Mouse (Mus musculus) stomach, embryonic 14.5 days (tissue): ENCODE data around the gene Krtap13. TPM values are rescaled to one million over a fixed set of nuclear protein-coding genes. Genes with fewer than 3 reads are reported as not detected.

Experiments
- ATAC-seq: fragments of 200-750 bp; cut with Nextera tagmentation; 2 replicates; pipeline ENCODE4 v1.8.0; 2017; ENCODE audit warnings: low read depth, moderate TSS enrichment; ENCODE audit not compliant: insufficient number of reproducible peaks, insufficient read depth, low FRiP score
- H3K27ac ChIP-seq: fragments of 300-500 bp; sonication (generic); 2 replicates; pipeline ENCODE4 v1.5.1; 2014; ENCODE audit warnings: mild to moderate bottlenecking, low read length, moderate library complexity, mixed read lengths
- H3K27me3 ChIP-seq: fragments of 300-500 bp; sonication (generic); 2 replicates; pipeline ENCODE4 v1.6.1; 2014; ENCODE audit warnings: low read length, control low read depth, mixed read lengths; ENCODE audit not compliant: control insufficient read depth, insufficient read depth
- H3K36me3 ChIP-seq: fragments of 300-500 bp; sonication (generic); 2 replicates; pipeline ENCODE4 v1.6.1; 2014; ENCODE audit warnings: mild to moderate bottlenecking, control low read depth, low read length, moderate library complexity, mixed read lengths; ENCODE audit not compliant: control insufficient read depth, insufficient read depth
- H3K4me1 ChIP-seq: fragments of 300-500 bp; sonication (generic); 2 replicates; pipeline ENCODE4 v1.6.1; 2014; ENCODE audit warnings: low read length, control low read depth, mixed read lengths; ENCODE audit not compliant: control insufficient read depth, insufficient read depth
- H3K4me2 ChIP-seq: fragments of 300-500 bp; sonication (generic); replicated peaks from 2 replicates; pipeline ENCODE4 v1.6.1; 2014; ENCODE audit warnings: low read depth, low read length, control low read depth
- H3K4me3 ChIP-seq: fragments of 300-500 bp; sonication (generic); 2 replicates; pipeline ENCODE4 v1.5.1; 2014; ENCODE audit warnings: low read depth, low read length, control low read depth
- H3K9ac ChIP-seq: fragments of 300-500 bp; sonication (generic); replicated peaks from 2 replicates; pipeline ENCODE4 v1.6.1; 2014; ENCODE audit warnings: low read depth, mild to moderate bottlenecking, control low read depth, low read length, moderate library complexity, mixed read lengths
- H3K9me3 ChIP-seq: fragments of 300-500 bp; sonication (generic); 2 replicates; pipeline ENCODE4 v1.6.1; 2016; ENCODE audit warnings: low read depth, low read length, control low read depth; ENCODE audit not compliant: control insufficient read depth
- WGBS: fragments of 180-500 bp; shearing (Covaris S2); extraction: QIAGEN DNeasy Blood & Tissue Kit; methylation state at CpG from one replicate; pipeline ENCODE4 v1.1.7; 2014; 5-methylcytosine and 5-hydroxymethylcytosine counted together
- polyA plus RNA-seq: library from polyadenylated mRNA; unstranded; fragments of >200 nt; fragmentation: Nextera tagmentation; extraction: Ambion mirVana; gene quantifications from 2 replicates; pipeline ENCODE4 v1.2.1, GENCODE M21; 2014

Krtap13 gene
- polyA plus RNA-seq, 1 experiment from 2014 or later, result not detected

GRCm38 (mm10) chr16:88728812-88729275 is 22.6 kb downstream of the Krtap13 start, which contains the start of gene Krtap13-1:
TSS of gene Krtap13-1 (plus strand) at chr16:88728862.
- Histone ChIP-seq H3K4me3 (no peak within 1 kb of the TSS), H3K4me2 (no peak within 1 kb of the TSS), H3K36me3 (no peaks in the 10 kb centered on the region), H3K9me3 (no peaks in the 10 kb centered on the region), H3K9ac (no peak within 1 kb of the TSS), H3K27me3 (no peaks in the 10 kb centered on the region), H3K4me1 (no peaks in the 10 kb centered on the region), H3K27ac (no peak within 1 kb of the TSS)
- ATAC-seq, result no peak
- 79% methylated on average over 4 of the region's 4 CpGs for whole genome bisulfite sequencing

GRCm38 (mm10) chr16:88720031-88720430 is 31.4 kb downstream of the Krtap13 start:
- Histone ChIP-seq H3K4me3 (no peak overlapping the region), H3K9me3 (no peaks in the 10 kb centered on the region), H3K36me3 (no peaks in the 10 kb centered on the region), H3K4me1 (no peaks in the 10 kb centered on the region), H3K27ac (no peak overlapping the region), H3K9ac (no peak overlapping the region), H3K4me2 (no peak overlapping the region), H3K27me3 (no peaks in the 10 kb centered on the region)
- ATAC-seq, result no peak
- 28% methylated on average over 1 of the region's 1 CpGs for WGBS

- Histone ChIP-seq H3K27ac (no peak overlapping the region), H3K9ac (no peak overlapping the region), H3K27me3 (no peaks in the 10 kb centered on the region), H3K36me3 (no peaks in the 10 kb centered on the region), H3K9me3 (no peaks in the 10 kb centered on the region), H3K4me1 (no peaks in the 10 kb centered on the region), H3K4me2 (no peak overlapping the region), H3K4me3 (no peak overlapping the region)
- ATAC-seq, result no peak
These were observed 34.9 kb downstream of the Krtap13 start for GRCm38 (mm10) chr16:88716549-88716948.

GRCm38 (mm10) chr16:88711245-88711644 is 40.2 kb downstream of the Krtap13 start:
- no peak for ATAC-seq
- 81% methylated on average over 6 of the region's 6 CpGs for WGBS
- H3K9ac ChIP-seq, result no peak overlapping the region

GRCm38 (mm10) chr16:88710757-88711156 is 40.7 kb downstream of the Krtap13 start:
- no peak overlapping the region for H3K4me2 ChIP-seq
- no peak overlapping the region for H3K9ac ChIP-seq
- no peaks in the 10 kb centered on the region for H3K4me1 ChIP-seq
- H3K36me3 ChIP-seq, result no peaks in the 10 kb centered on the region
- H3K27ac ChIP-seq, result no peak overlapping the region
- ATAC-seq, result no peak
- no peaks in the 10 kb centered on the region for H3K27me3 ChIP-seq
- H3K9me3 ChIP-seq, result no peaks in the 10 kb centered on the region
- WGBS, result 70% methylated on average over 4 of the region's 4 CpGs
- no peak overlapping the region for H3K4me3 ChIP-seq

More at GRCm38 (mm10) chr16:88711245-88711644, 40.2 kb downstream of the Krtap13 start:
- Histone ChIP-seq H3K27me3 (no peaks in the 10 kb centered on the region), H3K4me2 (no peak overlapping the region), H3K36me3 (no peaks in the 10 kb centered on the region), H3K9me3 (no peaks in the 10 kb centered on the region), H3K4me1 (no peaks in the 10 kb centered on the region), H3K27ac (no peak overlapping the region), H3K4me3 (no peak overlapping the region)

GRCm38 (mm10) chr16:88707496-88708012 is 43.9 kb downstream of the Krtap13 start, which contains the start of gene 2310061N02Rik:
TSS of gene 2310061N02Rik (minus strand) at chr16:88707962.
- H3K36me3 ChIP-seq, result no peaks in the 10 kb centered on the region
- no peak within 1 kb of the TSS for H3K4me2 ChIP-seq
- no peaks in the 10 kb centered on the region for H3K27me3 ChIP-seq
- no peak for ATAC-seq
- H3K4me3 ChIP-seq, result no peak within 1 kb of the TSS
- H3K9ac ChIP-seq, result no peak within 1 kb of the TSS
- H3K27ac ChIP-seq, result no peak within 1 kb of the TSS
- no peaks in the 10 kb centered on the region for H3K9me3 ChIP-seq
- WGBS, result 89% methylated on average over 10 of the region's 10 CpGs
- no peaks in the 10 kb centered on the region for H3K4me1 ChIP-seq

GRCm38 (mm10) chr16:88701072-88701864 is 50.2 kb downstream of the Krtap13 start:
- H3K27me3 ChIP-seq, result no peaks in the 10 kb centered on the region
- no peaks in the 10 kb centered on the region for H3K9me3 ChIP-seq
- 38% methylated on average over 4 of the region's 4 CpGs for WGBS
- no peaks in the 10 kb centered on the region for H3K4me1 ChIP-seq
- ATAC-seq, result no peak
- H3K4me2 ChIP-seq, result no peak overlapping the region
- no peak overlapping the region for H3K4me3 ChIP-seq
- H3K27ac ChIP-seq, result no peak overlapping the region
- H3K36me3 ChIP-seq, result no peaks in the 10 kb centered on the region
- H3K9ac ChIP-seq, result no peak overlapping the region
